Comparison of ENCODE assay signal across 7 mouse cellular contexts in genomic region chr8:4214006-4214980, GRCm38 (mm10). TPM values are rescaled to one million over a fixed set of nuclear protein-coding genes. Genes with fewer than 3 reads are reported as not detected.
A peak's percentile ranks its signal among the peaks of the same experiment; 100 is the strongest.
DNase-seq lines count a peak whose midpoint lies in the region; ATAC-seq and TF ChIP-seq lines count a peak whose summit lies in the region.

No protein-coding gene starts in this region.

- no peak for TF ChIP-seq CTCF in forebrain, postnatal 0 days (IDR thresholded peaks at IDR 0.05; ENCODE audit: low read depth)
- no peak for TF ChIP-seq CTCF in intestine, postnatal 0 days (IDR thresholded peaks at IDR 0.05; ENCODE audit: low read depth)

- 21% methylated on average over 33 of the region's 33 CpGs for WGBS in forebrain, postnatal 0 days
- 5% methylated on average over 33 of the region's 33 CpGs for WGBS in intestine, postnatal 0 days
- WGBS in neural tube, embryonic 11.5 days, result 12% methylated on average over 33 of the region's 33 CpGs

- DNase-seq in ES-CJ7 (ENCODE audit: low read depth, low spot score), result peak; percentile 65
- peak; percentile 74 for DNase-seq in adrenal gland, postnatal 25 days
- no peak for DNase-seq in forebrain, postnatal 0 days
- peak; percentile 90 to 93 for DNase-seq in lung, adult 18-20 months
- peak; percentile 44 for DNase-seq in neural tube, embryonic 11.5 days (ENCODE audit: low spot score)
- DNase-seq in urinary bladder, postnatal 36 days (ENCODE audit: low spot score in 2 of 2), result peak; percentile 67 to 76

- H3K4me2 ChIP-seq in forebrain, postnatal 0 days (ENCODE audit: low read depth), result peak overlapping the region; percentile 85
- peak overlapping the region; percentile 90 for H3K4me2 ChIP-seq in intestine, postnatal 0 days (replicated peaks; ENCODE audit: low read depth)
- peak overlapping the region; percentile 69 for H3K4me2 ChIP-seq in neural tube, embryonic 11.5 days (ENCODE audit: low read depth)

- 0 out of 2 replicates have a peak overlapping the region, but pooled peaks have one; percentile 9 for H3K27ac ChIP-seq in forebrain, postnatal 0 days (ENCODE audit: low read depth, low read length)
- peak overlapping the region; percentile 64; the same call in 1 of the 2 replicates for H3K27ac ChIP-seq in intestine, postnatal 0 days (ENCODE audit: low read depth, low read length)
- no peak overlapping the region for H3K27ac ChIP-seq in neural tube, embryonic 11.5 days (ENCODE audit: low read depth, low read length)

- ATAC-seq in forebrain, postnatal 0 days, result no peak
- ATAC-seq in intestine, postnatal 0 days, result peak; percentile 81
- no peak for ATAC-seq in neural tube, embryonic 11.5 days (ENCODE audit: insufficient read depth, low FRiP score, low TSS enrichment)

- peak overlapping the region; percentile 39; the same call in 1 of the 2 replicates for H3K4me3 ChIP-seq in forebrain, postnatal 0 days (ENCODE audit: low read depth, low read length)
- H3K4me3 ChIP-seq in intestine, postnatal 0 days (ENCODE audit: low read depth, low read length), result peak overlapping the region; percentile 41
- peak overlapping the region; percentile 8; the same call in 1 of the 2 replicates for H3K4me3 ChIP-seq in neural tube, embryonic 11.5 days (ENCODE audit: low read depth, low read length)

- H3K27me3 ChIP-seq in forebrain, postnatal 0 days (ENCODE audit: insufficient read depth, low read length), result no peaks in the 10 kb centered on the region
- H3K27me3 ChIP-seq in intestine, postnatal 0 days (replicated peaks; ENCODE audit: control insufficient read depth, insufficient read depth, low read length), result peaks cover 21% of the 10 kb centered on the region
- peaks cover 15% of the 10 kb centered on the region for H3K27me3 ChIP-seq in neural tube, embryonic 11.5 days (ENCODE audit: control insufficient read depth, insufficient read depth, low read length)

- peaks cover 26% of the 10 kb centered on the region for H3K4me1 ChIP-seq in forebrain, postnatal 0 days (ENCODE audit: insufficient read depth)
- H3K4me1 ChIP-seq in intestine, postnatal 0 days (replicated peaks; ENCODE audit: control insufficient read depth, insufficient read depth, low read length), result peaks cover 16% of the 10 kb centered on the region
- H3K4me1 ChIP-seq in neural tube, embryonic 11.5 days (ENCODE audit: control insufficient read depth, insufficient read depth, low read length), result peaks cover 21% of the 10 kb centered on the region

- peak overlapping the region; percentile 56; the same call in 1 of the 2 replicates for H3K9ac ChIP-seq in forebrain, postnatal 0 days
- 0 out of 2 replicates have a peak overlapping the region, but pooled peaks have one; percentile 37 for H3K9ac ChIP-seq in intestine, postnatal 0 days (ENCODE audit: low read depth, low read length)
- no peak overlapping the region; the same call in 1 of the 2 replicates for H3K9ac ChIP-seq in neural tube, embryonic 11.5 days (ENCODE audit: low read length)

- H3K9me3 ChIP-seq in forebrain, postnatal 0 days (ENCODE audit: low read length), result no peaks in the 10 kb centered on the region
- no peaks in the 10 kb centered on the region for H3K9me3 ChIP-seq in intestine, postnatal 0 days (ENCODE audit: control insufficient read depth)
- H3K9me3 ChIP-seq in neural tube, embryonic 11.5 days (ENCODE audit: control insufficient read depth, low read length), result no peaks in the 10 kb centered on the region

- H3K36me3 ChIP-seq in forebrain, postnatal 0 days (ENCODE audit: insufficient read depth), result peaks cover 20% of the 10 kb centered on the region
- H3K36me3 ChIP-seq in intestine, postnatal 0 days (ENCODE audit: control insufficient read depth, insufficient read depth), result no peaks in the 10 kb centered on the region
- H3K36me3 ChIP-seq in neural tube, embryonic 11.5 days (ENCODE audit: control insufficient read depth, insufficient read depth, low read length), result no peaks in the 10 kb centered on the region; the same call in 1 of the 2 replicates

RNA-seq across cellular contexts. Expression of gene Prr36, which starts 3.0 kb away (rescaled TPM):
- 4.7 and 5.2 TPM in 2 replicates for total RNA-seq in adrenal gland, postnatal 25 days (2021)
- 12.7 and 14.8 TPM in 2 replicates for total RNA-seq in forebrain, postnatal 0 days (2014; rRNA removed)
- 28.8 and 37.2 TPM in 2 replicates for polyA plus RNA-seq in forebrain, postnatal 0 days (2015; fragmentation: Nextera tagmentation; extraction: Ambion mirVana)
- polyA plus RNA-seq in intestine, postnatal 0 days (2015; fragmentation: Nextera tagmentation; extraction: Ambion mirVana), result 0.99 and 1.1 TPM in 2 replicates
- polyA plus RNA-seq in neural tube, embryonic 11.5 days (2014; fragmentation: Nextera tagmentation; extraction: Ambion mirVana), result 30.6 and 34.6 TPM in 2 replicates

RNA-seq across cellular contexts. Expression of gene Lrrc8e, which starts 12.3 kb away (rescaled TPM):
- total RNA-seq in adrenal gland, postnatal 25 days (2021), result 18.0 and 18.6 TPM in 2 replicates
- not detected in 2 replicates for total RNA-seq in forebrain, postnatal 0 days (2014; rRNA removed)
- polyA plus RNA-seq in forebrain, postnatal 0 days (2015; fragmentation: Nextera tagmentation; extraction: Ambion mirVana), result 0.08 TPM in 1 of 2 replicates, not detected in the other
- polyA plus RNA-seq in intestine, postnatal 0 days (2015; fragmentation: Nextera tagmentation; extraction: Ambion mirVana), result 2.8 and 3.3 TPM in 2 replicates
- polyA plus RNA-seq in neural tube, embryonic 11.5 days (2014; fragmentation: Nextera tagmentation; extraction: Ambion mirVana), result 0.05 TPM in 1 of 2 replicates, not detected in the other

RNA-seq across cellular contexts. Expression of gene Map2k7, which starts 24.2 kb away (rescaled TPM):
- 99.6 and 105 TPM in 2 replicates for total RNA-seq in adrenal gland, postnatal 25 days (2021)
- total RNA-seq in forebrain, postnatal 0 days (2014; rRNA removed), result 26.3 and 45.8 TPM in 2 replicates
- 19.2 and 24.4 TPM in 2 replicates for polyA plus RNA-seq in forebrain, postnatal 0 days (2015; fragmentation: Nextera tagmentation; extraction: Ambion mirVana)
- polyA plus RNA-seq in intestine, postnatal 0 days (2015; fragmentation: Nextera tagmentation; extraction: Ambion mirVana), result 14.3 and 16.6 TPM in 2 replicates
- polyA plus RNA-seq in neural tube, embryonic 11.5 days (2014; fragmentation: Nextera tagmentation; extraction: Ambion mirVana), result 23.0 and 23.4 TPM in 2 replicates

RNA-seq across cellular contexts. Expression of gene Gm49320, which starts 24.4 kb away (rescaled TPM):
- total RNA-seq in adrenal gland, postnatal 25 days (2021), result 1.1 and 3.0 TPM in 2 replicates
- 1.3 TPM in 1 of 2 replicates, not detected in the other for total RNA-seq in forebrain, postnatal 0 days (2014; rRNA removed)
- 0.10 and 0.67 TPM in 2 replicates for polyA plus RNA-seq in forebrain, postnatal 0 days (2015; fragmentation: Nextera tagmentation; extraction: Ambion mirVana)
- polyA plus RNA-seq in intestine, postnatal 0 days (2015; fragmentation: Nextera tagmentation; extraction: Ambion mirVana), result 0.20 and 0.74 TPM in 2 replicates
- polyA plus RNA-seq in neural tube, embryonic 11.5 days (2014; fragmentation: Nextera tagmentation; extraction: Ambion mirVana), result 0.43 and 0.70 TPM in 2 replicates

RNA-seq across cellular contexts. Expression of gene Tgfbr3l, which starts 33.7 kb away (rescaled TPM):
- 15.8 and 22.6 TPM in 2 replicates for total RNA-seq in adrenal gland, postnatal 25 days (2021)
- total RNA-seq in forebrain, postnatal 0 days (2014; rRNA removed), result 8.4 and 18.6 TPM in 2 replicates
- polyA plus RNA-seq in forebrain, postnatal 0 days (2015; fragmentation: Nextera tagmentation; extraction: Ambion mirVana), result 1.1 and 1.3 TPM in 2 replicates
- 0.87 and 2.1 TPM in 2 replicates for polyA plus RNA-seq in intestine, postnatal 0 days (2015; fragmentation: Nextera tagmentation; extraction: Ambion mirVana)
- polyA plus RNA-seq in neural tube, embryonic 11.5 days (2014; fragmentation: Nextera tagmentation; extraction: Ambion mirVana), result 2.1 and 2.3 TPM in 2 replicates

Comparison
In these comparisons a context has a peak if more than half of its experiments do, and no peak if none do; other contexts are left out.
1. RNA of gene Prr36, which starts 3.0 kb away (polyA plus RNA-seq): 28.8 to 37.2 TPM in forebrain, postnatal 0 days and 30.6 to 34.6 TPM in neural tube, embryonic 11.5 days; 0.99 to 1.1 TPM in intestine, postnatal 0 days; every median in the first group is over 10 times any median in the second.
2. Peak in every context shown above with its lines, with median percentiles within 50 percentile points of each other: H3K4me2 ChIP-seq and H3K4me3 ChIP-seq.